7 mouse cellular contexts compared by ENCODE assay signal in the genomic region with DNA sequence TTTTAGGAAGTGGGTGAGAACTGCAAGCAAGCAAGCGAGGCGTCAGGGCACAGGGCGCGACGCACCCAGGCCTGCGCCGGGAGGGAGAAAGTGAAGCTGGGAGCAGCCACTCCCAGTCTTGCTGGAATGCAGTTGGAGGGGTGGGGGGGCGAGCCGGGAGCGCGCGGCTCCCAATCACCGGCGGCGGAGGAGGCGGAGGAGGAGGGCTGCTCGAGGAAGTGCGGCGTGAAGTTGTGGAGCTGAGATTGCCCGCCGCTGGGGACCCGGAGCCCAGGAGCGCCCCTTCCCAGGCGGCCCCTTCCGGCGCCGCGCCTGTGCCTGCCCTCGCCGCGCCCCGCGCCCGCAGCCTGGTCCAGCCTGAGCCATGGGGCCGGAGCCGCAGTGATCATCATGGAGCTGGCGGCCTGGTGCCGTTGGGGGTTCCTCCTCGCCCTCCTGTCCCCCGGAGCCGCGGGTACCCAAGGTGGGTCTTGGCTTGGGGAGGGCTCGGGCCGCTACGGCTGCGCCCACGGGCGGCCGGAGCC. TPM values are rescaled to one million over a fixed set of nuclear protein-coding genes. Genes with fewer than 3 reads are reported as not detected.
DNase-seq lines count a peak whose midpoint lies in the region; ATAC-seq and TF ChIP-seq lines count a peak whose summit lies in the region.

A gene (plus strand): TSS at position 198 of the 524 bp plus-strand sequence.

- H3K4me2 ChIP-seq in hindbrain, embryonic 14.5 days (replicated peaks), result peak within 1 kb of the TSS; percentile 88
- peak within 1 kb of the TSS; percentile 93 for H3K4me2 ChIP-seq in neural tube, embryonic 11.5 days (ENCODE audit: low read depth)

- H3K36me3 ChIP-seq in hindbrain, embryonic 14.5 days (replicated peaks; ENCODE audit: control insufficient read depth, insufficient read depth), result no peaks in the 10 kb centered on the region
- no peaks in the 10 kb centered on the region for H3K36me3 ChIP-seq in liver, adult 2 months (ENCODE audit: control insufficient read depth, insufficient read depth, low read length)
- no peaks in the 10 kb centered on the region for H3K36me3 ChIP-seq in neural tube, embryonic 11.5 days (ENCODE audit: control insufficient read depth, insufficient read depth, low read length)

- peak within 1 kb of the TSS; percentile 79 for H3K27ac ChIP-seq in hindbrain, embryonic 14.5 days
- H3K27ac ChIP-seq in liver, adult 2 months (replicated peaks; ENCODE audit: insufficient read depth, low read depth, low read length), result peak within 1 kb of the TSS; percentile 57
- peak within 1 kb of the TSS; percentile 70 for H3K27ac ChIP-seq in neural tube, embryonic 11.5 days (ENCODE audit: low read depth, low read length)

- peak within 1 kb of the TSS; percentile 48 for H3K4me3 ChIP-seq in hindbrain, embryonic 14.5 days (replicated peaks; ENCODE audit: low read length)
- H3K4me3 ChIP-seq in liver, adult 2 months (ENCODE audit: insufficient read depth, low read depth, low read length), result peak within 1 kb of the TSS; percentile 90
- peak within 1 kb of the TSS; percentile 82 for H3K4me3 ChIP-seq in neural tube, embryonic 11.5 days (ENCODE audit: low read depth, low read length)

- no peaks in the 10 kb centered on the region for H3K9me3 ChIP-seq in hindbrain, embryonic 14.5 days (ENCODE audit: control insufficient read depth, low read length)
- H3K9me3 ChIP-seq in neural tube, embryonic 11.5 days (ENCODE audit: control insufficient read depth, low read length), result no peaks in the 10 kb centered on the region

- peak; percentile 82 for DNase-seq in ES-CJ7 (ENCODE audit: low read depth, low spot score)
- DNase-seq in adrenal gland, postnatal 25 days, result peak; percentile 72
- peak; percentile 48 for DNase-seq in gastrocnemius, adult 18-20 months (ENCODE audit: low spot score)
- peak; percentile 50 for DNase-seq in hindbrain, embryonic 14.5 days (ENCODE audit: low spot score)
- DNase-seq in liver, adult 2 months (ENCODE audit: extremely low read depth, low read depth, low spot score), result no peak
- DNase-seq in neural tube, embryonic 11.5 days (ENCODE audit: low spot score), result peak; percentile 83

- TF ChIP-seq POLR2A in liver, adult 2 months (IDR thresholded peaks at IDR 0.05; ENCODE audit: extremely low read depth, insufficient read depth, low read length), result 0 out of 2 replicates have a peak, but pooled peaks have one; percentile 38

- peak; percentile 76; the same call in 1 of the 2 replicates for ATAC-seq in hindbrain, embryonic 14.5 days (ENCODE audit: low FRiP score)
- peak; percentile 69 for ATAC-seq in neural tube, embryonic 11.5 days (ENCODE audit: insufficient read depth, low FRiP score, low TSS enrichment)
- ATAC-seq in cerebellum, adult (ENCODE audit: insufficient number of reproducible peaks, low FRiP score, low TSS enrichment), result no peak

- peak within 1 kb of the TSS; percentile 69 for H3K9ac ChIP-seq in hindbrain, embryonic 14.5 days
- peak within 1 kb of the TSS; percentile 91 for H3K9ac ChIP-seq in liver, adult 2 months (ENCODE audit: low read depth, low read length)
- peak within 1 kb of the TSS; percentile 83 for H3K9ac ChIP-seq in neural tube, embryonic 11.5 days (ENCODE audit: low read length)

- peaks cover 3% of the 10 kb centered on the region; the same call in 1 of the 2 replicates for H3K79me2 ChIP-seq in liver, adult 2 months (ENCODE audit: control insufficient read depth, insufficient read depth, low read length)

- under 1% methylated on average over 24 of the region's 49 CpGs for WGBS in hindbrain, embryonic 14.5 days
- 2% methylated on average over 49 of the region's 49 CpGs for WGBS in liver, adult 2 months
- WGBS in neural tube, embryonic 11.5 days, result under 1% methylated on average over 49 of the region's 49 CpGs

- peaks cover 14% of the 10 kb centered on the region; the same call in 1 of the 2 replicates for H3K4me1 ChIP-seq in hindbrain, embryonic 14.5 days (replicated peaks; ENCODE audit: control insufficient read depth, insufficient read depth, low read length)
- H3K4me1 ChIP-seq in liver, adult 2 months (ENCODE audit: control insufficient read depth, insufficient read depth, low read length), result 0 out of 2 replicates have a peak, but pooled peaks cover 2% of the 10 kb centered on the region
- H3K4me1 ChIP-seq in neural tube, embryonic 11.5 days (ENCODE audit: control insufficient read depth, insufficient read depth, low read length), result peaks cover 16% of the 10 kb centered on the region

- no peak for TF ChIP-seq CTCF in liver, adult 2 months (IDR thresholded peaks at IDR 0.05; ENCODE audit: low read depth, low read length)

- H3K27me3 ChIP-seq in hindbrain, embryonic 14.5 days (ENCODE audit: control insufficient read depth, insufficient read depth, low read length), result peaks cover 25% of the 10 kb centered on the region
- H3K27me3 ChIP-seq in liver, adult 2 months (ENCODE audit: control insufficient read depth, insufficient read depth, low read length), result peaks cover 13% of the 10 kb centered on the region
- H3K27me3 ChIP-seq in neural tube, embryonic 11.5 days (ENCODE audit: control insufficient read depth, insufficient read depth, low read length), result peaks cover 6% of the 10 kb centered on the region; the same call in 1 of the 2 replicates

RNA-seq across cellular contexts. Expression of the gene that starts here (rescaled TPM):
- total RNA-seq in adrenal gland, postnatal 25 days (2021), result 3.8 and 6.2 TPM in 2 replicates
- total RNA-seq in gastrocnemius, adult 18-20 months (2021), result 1 to 10 TPM; 1.1 to 1.7 TPM
- 8.9 and 10.2 TPM in 2 replicates for polyA plus RNA-seq in hindbrain, embryonic 14.5 days (2014; fragmentation: Nextera tagmentation; extraction: Ambion mirVana)
- 0.60 and 1.0 TPM in 2 replicates for total RNA-seq in liver, adult 2 months (2014; rRNA removed)
- polyA plus RNA-seq in liver, adult 2 months (2012; rRNA removed), result 0.56 and 0.72 TPM in 2 replicates
- polyA plus RNA-seq in neural tube, embryonic 11.5 days (2014; fragmentation: Nextera tagmentation; extraction: Ambion mirVana), result 22.3 and 24.5 TPM in 2 replicates
